Mouse (Mus musculus) layer of hippocampus, adult 2 months (tissue): ENCODE results near the gene Myo7a. TPM values are rescaled to one million over a fixed set of nuclear protein-coding genes. Genes with fewer than 3 reads are reported as not detected.

ENCODE experiments used
- DNase-seq, 2 experiments: peaks; one replicate each; pipeline ENCODE4 v3.0.0; 2022; ENCODE audit warnings: low spot score in 2 of 2
- H3K27ac ChIP-seq: fragments of 200-600 bp; 2 replicates; pipeline ENCODE4 v1.8.1; 2022
- H3K4me3 ChIP-seq: fragments of 200-600 bp; 2 replicates; pipeline ENCODE4 v1.8.1; 2022; ENCODE audit warnings: mild to moderate bottlenecking
- CTCF ChIP-seq: fragments of 200-600 bp; conservative IDR thresholded peaks from 2 replicates; pipeline ENCODE4 v1.8.1; 2022; ENCODE audit warnings: antibody characterized with exemption, mild to moderate bottlenecking, moderate library complexity
- total RNA-seq, 2 experiments: library from RNA; stranded (reverse); gene quantifications; 2 replicates each; pipeline ENCODE4 v1.2.3; 2021

Myo7a gene
- total RNA-seq, 2 experiments from 2014 or later: 10.5 to 10.8 TPM

DNA sequence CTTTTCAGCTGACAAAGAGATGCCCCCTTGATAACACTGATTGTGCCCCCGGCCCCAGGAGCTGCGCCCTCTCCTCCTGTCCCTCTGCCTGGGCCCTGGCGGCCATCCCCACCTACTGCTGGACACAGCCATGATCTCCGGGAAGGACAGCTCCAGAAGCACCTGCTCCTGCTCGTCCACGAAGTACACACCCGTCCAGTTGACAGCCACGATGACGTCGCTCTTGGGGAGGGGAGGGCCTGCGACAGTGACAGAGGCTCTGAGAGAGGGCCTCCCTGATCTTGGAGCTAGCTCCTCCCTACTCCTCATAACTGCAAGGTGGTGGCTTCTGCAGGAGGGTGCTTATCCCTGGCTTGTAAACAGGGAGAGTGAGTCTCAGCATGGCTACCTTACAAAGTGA lies 53.1 kb downstream of the Myo7a start:
- no peak for TF ChIP-seq CTCF
- DNase-seq: no peak
- H3K27ac ChIP-seq: no peak overlapping the region
- H3K4me3 ChIP-seq: no peak overlapping the region

DNA sequence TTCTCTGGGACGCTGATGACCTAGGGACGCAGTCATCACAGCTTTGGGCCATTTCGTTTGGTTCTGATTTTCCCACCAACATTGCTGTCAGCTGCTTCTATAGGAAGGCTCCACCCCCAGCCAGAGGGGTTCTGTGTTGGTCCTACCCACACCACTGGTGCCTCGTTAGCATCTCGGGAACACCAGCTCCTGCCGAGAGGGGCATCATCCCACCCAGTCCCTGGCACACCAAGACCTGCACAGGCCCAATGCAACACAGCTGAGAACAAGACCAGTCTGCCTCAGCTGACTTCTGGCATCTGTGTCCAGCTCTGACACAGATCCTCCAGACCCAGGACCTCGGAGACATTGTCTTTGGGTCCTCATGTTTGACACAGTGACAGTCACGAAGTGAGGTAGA lies 64.4 kb downstream of the Myo7a start:
- Histone ChIP-seq H3K27ac (no peak overlapping the region), H3K4me3 (no peak overlapping the region)
- no peak for TF ChIP-seq CTCF
- DNase-seq: no peak

DNA sequence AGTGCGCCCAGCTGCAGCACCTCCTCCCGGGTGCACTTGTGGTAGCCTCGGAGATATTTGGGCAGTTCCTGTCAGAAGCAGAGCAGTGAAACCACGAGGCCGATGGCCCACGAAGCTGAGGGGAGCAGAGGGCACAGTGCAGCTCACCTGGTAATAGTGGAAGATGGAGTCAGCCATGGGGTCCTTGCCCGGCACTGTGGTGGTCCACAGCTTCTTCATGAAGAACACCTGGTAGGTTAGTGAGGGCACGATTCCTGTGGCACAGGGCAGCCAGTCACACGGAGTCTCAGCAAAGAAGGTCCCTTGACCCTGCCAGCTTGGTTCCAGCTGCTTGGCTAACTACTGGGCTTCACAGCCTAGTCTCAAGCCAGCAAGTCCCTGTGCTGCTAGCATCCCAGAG lies 64.9 kb downstream of the Myo7a start:
- no peak overlapping the region for H3K4me3 ChIP-seq
- TF ChIP-seq CTCF: no peak
- H3K27ac ChIP-seq: no peak overlapping the region
- no peak for DNase-seq

DNA sequence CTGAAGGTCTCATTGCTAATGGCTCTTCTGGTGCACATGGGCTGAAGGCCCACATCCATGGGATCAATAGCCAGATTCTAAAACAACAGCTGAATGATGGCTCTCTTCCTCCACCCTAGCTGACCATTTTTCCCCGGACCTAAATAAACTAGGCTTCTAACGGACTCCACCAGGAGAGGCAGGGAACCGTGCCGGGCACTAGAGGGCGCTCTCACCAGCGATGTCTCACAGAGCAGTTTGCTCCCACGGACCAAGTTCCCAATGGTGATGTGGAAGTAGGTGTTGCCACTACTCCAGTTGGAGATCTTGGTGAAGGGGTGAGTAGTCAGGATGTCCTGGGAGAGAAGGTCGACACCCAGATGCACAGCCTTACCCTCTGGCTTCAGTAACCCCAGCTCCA lies 67.3 kb downstream of the Myo7a start:
- H3K27ac ChIP-seq: no peak overlapping the region
- TF ChIP-seq CTCF: peak; percentile 84
- no peak overlapping the region for H3K4me3 ChIP-seq
- DNase-seq: peak in 1 of 2 experiments; percentile 44

DNA sequence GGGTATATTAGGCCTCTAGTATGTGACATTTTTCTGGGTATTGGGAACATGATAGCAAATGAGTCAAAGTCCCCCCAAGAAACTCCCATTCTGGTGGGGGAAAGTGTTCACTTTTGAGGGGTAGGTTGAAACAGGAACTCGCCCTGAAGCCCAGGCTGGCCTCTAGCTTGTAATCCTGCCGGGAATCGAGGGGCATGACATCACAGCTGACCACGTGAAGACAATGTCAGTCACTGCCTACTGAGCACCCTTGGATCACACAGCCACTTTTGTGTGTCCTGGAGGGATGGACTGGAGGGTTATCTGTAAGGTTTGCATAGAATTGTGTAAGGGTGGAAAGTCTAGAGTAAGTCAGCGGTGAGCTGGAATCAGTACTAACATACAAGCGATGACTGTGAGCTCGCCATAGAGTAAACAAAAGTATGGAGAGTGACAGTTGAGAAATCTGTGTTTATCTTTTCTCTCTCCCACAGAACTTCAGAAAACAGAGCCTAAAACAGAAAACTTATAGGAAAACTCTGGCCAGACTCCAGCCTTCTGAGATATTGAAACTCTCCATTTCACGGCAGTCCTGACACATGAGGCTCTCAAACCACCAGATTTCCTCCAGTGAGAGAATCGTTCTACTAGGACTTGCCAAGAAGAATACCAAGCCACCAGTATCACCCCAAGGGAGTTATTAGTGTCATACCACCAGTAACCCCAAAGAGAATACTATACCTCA lies 71.1 kb downstream of the Myo7a start:
- no peak overlapping the region for H3K27ac ChIP-seq
- no peak overlapping the region for H3K4me3 ChIP-seq
- no peak for DNase-seq
- TF ChIP-seq CTCF: no peak

DNA sequence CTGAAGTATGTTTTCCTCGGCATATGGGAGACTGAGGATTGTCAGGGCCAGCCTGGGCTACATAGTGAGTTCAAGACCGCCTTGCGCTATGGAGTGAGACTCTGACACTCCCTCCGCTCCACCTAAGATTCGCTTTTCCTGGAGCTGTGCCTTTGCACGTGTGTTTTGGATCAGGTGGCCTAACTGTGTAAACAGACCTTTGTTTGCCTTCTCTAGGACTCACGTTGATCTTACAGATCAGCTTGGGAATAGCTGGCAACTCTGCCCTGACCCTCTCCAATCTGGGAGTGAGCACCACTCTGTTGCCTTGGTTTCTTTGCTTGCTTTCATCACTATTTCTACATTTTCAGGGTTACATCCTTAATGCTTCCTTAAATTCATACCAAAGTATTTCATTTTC lies 116.7 kb downstream of the Myo7a start:
- no peak for DNase-seq
- no peak overlapping the region for H3K27ac ChIP-seq
- no peak overlapping the region for H3K4me3 ChIP-seq
- no peak for TF ChIP-seq CTCF

Other genes starting within 250 kb of the Myo7a start
- gene Gdpd4, start 199.6 kb downstream of the Myo7a start, total RNA-seq: not detected
- 1 to 10 TPM in 1 of 2 experiments, under 1 TPM in 1; 0.96 to 1.3 TPM for gene Omp, start 26.0 kb upstream of the Myo7a start, total RNA-seq
- 10 to 100 TPM; 42.3 to 45.0 TPM for gene Capn5, start 58.8 kb upstream of the Myo7a start, total RNA-seq
- gene B3gnt6, start 80.0 kb upstream of the Myo7a start, total RNA-seq: under 1 TPM; 0.34 to 0.36 TPM
- gene Acer3, start 201.7 kb upstream of the Myo7a start, total RNA-seq: 10 to 100 TPM; 24.4 to 26.6 TPM
- 1 to 10 TPM; 1.7 to 2.0 TPM for gene Tsku, start 241.8 kb upstream of the Myo7a start, total RNA-seq